Mouse (Mus musculus) myocyte (in vitro differentiated cells): ENCODE measurements around the gene Kcnq5.

Source experiments
- CEBPB ChIP-seq: IDR thresholded peaks from 2 replicates; pipeline ENCODE4 v1.6.1; 2011; ENCODE audit warnings: mild to moderate bottlenecking, moderate library complexity; ENCODE audit not compliant: poor library complexity, insufficient read depth, severe bottlenecking
- E2F4 ChIP-seq: IDR thresholded peaks from one replicate; pipeline ENCODE4 v1.6.1; 2011; ENCODE audit warnings: mild to moderate bottlenecking, control low read depth, moderate library complexity; ENCODE audit not compliant: insufficient read depth
- MAX ChIP-seq: IDR thresholded peaks from one replicate; pipeline ENCODE4 v1.6.1; 2011; ENCODE audit warnings: low read depth, mild to moderate bottlenecking, control low read depth
- MYOD1 ChIP-seq, 3 experiments: IDR thresholded peaks; one replicate each; pipeline ENCODE4 v1.6.1; 2011; ENCODE audit warnings: control low read depth in 2 of 3, low read depth in 2 of 3, mild to moderate bottlenecking in 2 of 3, moderate library complexity in 1 of 3; ENCODE audit not compliant: insufficient read length in 2 of 3, control insufficient read depth in 1 of 3
- MYOG ChIP-seq, 3 experiments: IDR thresholded peaks; one replicate each; pipeline ENCODE4 v1.6.1; 2011; ENCODE audit warnings: control low read depth in 2 of 3, low read depth in 2 of 3, mild to moderate bottlenecking in 2 of 3; ENCODE audit not compliant: insufficient read length in 2 of 3, control insufficient read depth in 1 of 3, insufficient read depth in 1 of 3
- POLR2A ChIP-seq: IDR thresholded peaks from one replicate; pipeline ENCODE4 v1.6.1; 2011; ENCODE audit warnings: low read depth, mild to moderate bottlenecking, control low read depth, moderate library complexity; ENCODE audit not compliant: insufficient read length
- POLR2AphosphoS2 ChIP-seq: IDR thresholded peaks from one replicate; pipeline ENCODE4 v1.6.1; 2011; ENCODE audit warnings: low read depth, control low read depth; ENCODE audit not compliant: insufficient read length
- TCF3 ChIP-seq: IDR thresholded peaks from one replicate; pipeline ENCODE4 v1.6.1; 2011; ENCODE audit warnings: low read depth, control low read depth; ENCODE audit not compliant: insufficient read length
- USF1 ChIP-seq: IDR thresholded peaks from one replicate; pipeline ENCODE4 v1.6.1; 2011; ENCODE audit warnings: low read depth, mild to moderate bottlenecking, control low read depth, moderate library complexity

- no peak for TF ChIP-seq TCF3
- no peak for TF ChIP-seq POLR2A
- no peak for TF ChIP-seq CEBPB
- no peak for TF ChIP-seq MAX
- TF ChIP-seq MYOD1 (IDR thresholded peaks at IDR 0.05; ENCODE audit: control insufficient read depth in 1 of 3, insufficient read length in 2 of 3, low read depth in 2 of 3) = no peak
- TF ChIP-seq POLR2AphosphoS2 = no peak
- no peak for TF ChIP-seq E2F4
- no peak for TF ChIP-seq MYOG (IDR thresholded peaks at IDR 0.05; ENCODE audit: control insufficient read depth in 1 of 3, insufficient read depth in 1 of 3, insufficient read length in 2 of 3, low read depth in 2 of 3)
- TF ChIP-seq USF1 = no peak
Observed at GRCm38 (mm10) chr1:21543909-21544308, 417.8 kb downstream of the Kcnq5 start.
